Comparison of ENCODE assay signal across 8 mouse cellular contexts in the genomic region with DNA sequence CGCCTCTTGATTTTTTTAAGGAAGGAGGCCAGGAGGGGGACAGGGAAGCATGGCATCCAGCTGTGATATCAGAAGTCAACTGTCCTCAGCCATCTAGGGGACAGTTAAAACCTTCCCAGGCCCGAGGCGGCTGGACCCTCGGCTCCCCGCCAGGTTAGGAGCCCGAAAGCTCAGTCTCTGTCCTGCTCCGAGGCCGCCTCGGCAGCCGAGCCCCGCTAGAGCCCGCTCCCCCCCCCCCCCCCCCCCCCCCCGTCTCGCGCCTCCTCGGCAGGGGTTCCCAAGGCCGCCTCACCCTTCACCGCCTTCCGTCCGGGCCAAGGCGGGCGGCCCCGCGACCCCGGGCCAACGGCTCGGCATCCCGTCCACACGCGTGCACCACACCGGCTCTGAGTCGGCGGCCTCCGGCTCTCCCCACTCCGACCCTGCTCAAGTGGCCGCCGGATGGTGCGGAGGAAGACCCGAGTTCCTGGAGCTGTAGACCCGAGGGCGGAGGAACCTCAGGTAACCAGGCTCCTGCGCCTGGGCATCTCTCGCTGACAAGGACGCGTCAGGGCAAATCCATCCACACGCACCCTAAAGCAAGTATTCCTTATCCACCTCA. TPM values are rescaled to one million over a fixed set of nuclear protein-coding genes. Genes with fewer than 3 reads are reported as not detected.
DNase-seq lines count a peak whose midpoint lies in the region; ATAC-seq and TF ChIP-seq lines count a peak whose summit lies in the region.

A gene (plus strand): TSS at position 286 of the 601 bp plus-strand sequence.

- H3K27me3 ChIP-seq in kidney, adult 2 months (replicated peaks; ENCODE audit: control insufficient read depth, insufficient read depth, low read length) = no peaks in the 10 kb centered on the region
- no peaks in the 10 kb centered on the region for H3K27me3 ChIP-seq in hindbrain, embryonic 16.5 days (replicated peaks; ENCODE audit: control insufficient read depth, insufficient read depth, low read length)
- H3K27me3 ChIP-seq in liver, postnatal 0 days (ENCODE audit: insufficient read depth, low read length) = no peaks in the 10 kb centered on the region
- H3K27me3 ChIP-seq in stomach, postnatal 0 days (ENCODE audit: control insufficient read depth, insufficient read depth, low read length) = no peaks in the 10 kb centered on the region

- DNase-seq in kidney, adult 2 months = no peak
- no peak for DNase-seq in kidney, postnatal 14 days
- DNase-seq in 416B (ENCODE audit: low read depth) = peak; percentile 41
- DNase-seq in adrenal gland, postnatal 36 days = no peak
- DNase-seq in gastrocnemius, adult 2 months = peak; percentile 55
- DNase-seq in liver, postnatal 0 days = no peak
- no peak for DNase-seq in stomach, postnatal 0 days (ENCODE audit: low spot score)

- H3K4me2 ChIP-seq in hindbrain, embryonic 16.5 days (ENCODE audit: low read length) = peak within 1 kb of the TSS; percentile 87
- peak within 1 kb of the TSS; percentile 96 for H3K4me2 ChIP-seq in liver, postnatal 0 days (ENCODE audit: low read depth, low read length)
- H3K4me2 ChIP-seq in stomach, postnatal 0 days (replicated peaks; ENCODE audit: low read depth) = peak within 1 kb of the TSS; percentile 72

- peak within 1 kb of the TSS; percentile 85 for H3K4me3 ChIP-seq in kidney, adult 2 months (ENCODE audit: insufficient read depth, low read depth, low read length)
- H3K4me3 ChIP-seq in gastrocnemius, adult 2 months = peak within 1 kb of the TSS; percentile 90
- peak within 1 kb of the TSS; percentile 84 for H3K4me3 ChIP-seq in hindbrain, embryonic 16.5 days (ENCODE audit: low read length)
- H3K4me3 ChIP-seq in liver, postnatal 0 days (ENCODE audit: low read depth, low read length) = peak within 1 kb of the TSS; percentile 92
- H3K4me3 ChIP-seq in stomach, postnatal 0 days (ENCODE audit: low read depth, low read length) = peak within 1 kb of the TSS; percentile 70

- H3K9me3 ChIP-seq in hindbrain, embryonic 16.5 days (ENCODE audit: control insufficient read depth, low read length) = no peaks in the 10 kb centered on the region
- H3K9me3 ChIP-seq in liver, postnatal 0 days (ENCODE audit: low read length) = no peaks in the 10 kb centered on the region
- H3K9me3 ChIP-seq in stomach, postnatal 0 days (ENCODE audit: control insufficient read depth, low read length) = no peaks in the 10 kb centered on the region

- WGBS in kidney, adult 2 months = under 1% methylated on average over 41 of the region's 46 CpGs
- WGBS in hindbrain, embryonic 16.5 days = 1% methylated on average over 30 of the region's 46 CpGs
- WGBS in liver, postnatal 0 days (ENCODE audit: insufficient replicate concordance) = 4% methylated on average over 23 of the region's 46 CpGs
- 1% methylated on average over 27 of the region's 46 CpGs for WGBS in stomach, postnatal 0 days

- no peak for TF ChIP-seq EP300 in liver, postnatal 0 days (IDR thresholded peaks at IDR 0.05; ENCODE audit: low read depth)
- TF ChIP-seq EP300 in stomach, postnatal 0 days (optimal IDR thresholded peaks at IDR 0.05) = no peak

- no peaks in the 10 kb centered on the region for H3K4me1 ChIP-seq in kidney, adult 2 months (ENCODE audit: control insufficient read depth, insufficient read depth, low read length)
- peaks cover 18% of the 10 kb centered on the region for H3K4me1 ChIP-seq in hindbrain, embryonic 16.5 days (ENCODE audit: control insufficient read depth, insufficient read depth, low read depth, low read length)
- H3K4me1 ChIP-seq in liver, postnatal 0 days (ENCODE audit: insufficient read depth) = peaks cover 8% of the 10 kb centered on the region; the same call in 1 of the 2 replicates
- no peaks in the 10 kb centered on the region for H3K4me1 ChIP-seq in stomach, postnatal 0 days (replicated peaks; ENCODE audit: control insufficient read depth, insufficient read depth)

- TF ChIP-seq CTCF in kidney, adult 2 months (conservative IDR thresholded peaks at IDR 0.05; ENCODE audit: insufficient read depth, insufficient read length, low read depth, low read length) = no peak
- TF ChIP-seq CTCF in gastrocnemius, adult 2 months (IDR thresholded peaks at IDR 0.05) = no peak
- no peak for TF ChIP-seq CTCF in liver, postnatal 0 days (IDR thresholded peaks at IDR 0.05; ENCODE audit: low read depth)
- no peak for TF ChIP-seq CTCF in stomach, postnatal 0 days (IDR thresholded peaks at IDR 0.05; ENCODE audit: low read depth)

- no peak for TF ChIP-seq POLR2A in kidney, adult 2 months (IDR thresholded peaks at IDR 0.05; ENCODE audit: low read depth, low read length)

- peak; percentile 79 for ATAC-seq in hindbrain, embryonic 16.5 days
- peak; percentile 66 for ATAC-seq in liver, postnatal 0 days
- ATAC-seq in stomach, postnatal 0 days (ENCODE audit: low FRiP score, low TSS enrichment) = peak; percentile 71

- H3K9ac ChIP-seq in hindbrain, embryonic 16.5 days (ENCODE audit: low read depth, low read length) = peak within 1 kb of the TSS; percentile 93
- H3K9ac ChIP-seq in liver, postnatal 0 days (replicated peaks) = peak within 1 kb of the TSS; percentile 92
- H3K9ac ChIP-seq in stomach, postnatal 0 days (ENCODE audit: low read length) = peak within 1 kb of the TSS; percentile 78

- intact Hi-C loops in gastrocnemius, adult 2 months (cut with DNase I) = loop anchor here (2.0 kb wide), 1 partner anchor 17 kb away; a partner anchor contains a TSS

- peak within 1 kb of the TSS; percentile 67 for H3K27ac ChIP-seq in kidney, adult 2 months (ENCODE audit: insufficient read depth, low read depth, low read length)
- peak within 1 kb of the TSS; percentile 95 for H3K27ac ChIP-seq in gastrocnemius, adult 2 months
- H3K27ac ChIP-seq in hindbrain, embryonic 16.5 days (ENCODE audit: low read depth, low read length) = peak within 1 kb of the TSS; percentile 95
- H3K27ac ChIP-seq in liver, postnatal 0 days (ENCODE audit: low read depth) = peak within 1 kb of the TSS; percentile 97
- H3K27ac ChIP-seq in stomach, postnatal 0 days (replicated peaks) = peak within 1 kb of the TSS; percentile 94

- H3K36me3 ChIP-seq in kidney, adult 2 months (ENCODE audit: control insufficient read depth, insufficient read depth, low read length) = no peaks in the 10 kb centered on the region
- H3K36me3 ChIP-seq in hindbrain, embryonic 16.5 days (ENCODE audit: control insufficient read depth, insufficient read depth, low read length) = peaks cover 19% of the 10 kb centered on the region
- H3K36me3 ChIP-seq in liver, postnatal 0 days (replicated peaks; ENCODE audit: insufficient read depth, low read length) = peaks cover 19% of the 10 kb centered on the region
- H3K36me3 ChIP-seq in stomach, postnatal 0 days (ENCODE audit: control insufficient read depth, insufficient read depth, low read length) = peaks cover 8% of the 10 kb centered on the region; the same call in 1 of the 2 replicates

RNA-seq across cellular contexts. Expression of the gene that starts here (rescaled TPM):
- 28.2 and 28.8 TPM in 2 replicates for polyA plus RNA-seq in kidney, adult 2 months (2012; rRNA removed)
- 10 to 100 TPM; 34.8 to 36.0 TPM for total RNA-seq in adrenal gland, postnatal 36 days (2021)
- total RNA-seq in gastrocnemius, adult 2 months (2021) = 10 to 100 TPM; 22.1 to 28.5 TPM
- polyA plus RNA-seq in hindbrain, embryonic 16.5 days (2015; fragmentation: Nextera tagmentation; extraction: Ambion mirVana) = 35.3 and 40.9 TPM in 2 replicates
- 25.2 and 26.7 TPM in 2 replicates for polyA plus RNA-seq in liver, postnatal 0 days (2015; fragmentation: Nextera tagmentation; extraction: Ambion mirVana)
- polyA plus RNA-seq in stomach, postnatal 0 days (2015; fragmentation: Nextera tagmentation; extraction: Ambion mirVana) = 40.5 and 41.5 TPM in 2 replicates

Comparison
In these comparisons a context has a peak if more than half of its experiments do, and no peak if none do; other contexts are left out.
1. DNase-seq: peak in 416B (single experiment) and gastrocnemius, adult 2 months (single experiment); none in kidney, adult 2 months (single experiment), kidney, postnatal 14 days (single experiment), adrenal gland, postnatal 36 days (0 of 2), liver, postnatal 0 days (single experiment) and stomach, postnatal 0 days (single experiment).
2. Peak in every context shown above with its lines, with median percentiles within 50 percentile points of each other: H3K27ac ChIP-seq, H3K4me3 ChIP-seq, ATAC-seq, H3K4me2 ChIP-seq and H3K9ac ChIP-seq.